Mouse (Mus musculus): Measurements from ENCODE around the gene Gm45140.

DNA sequence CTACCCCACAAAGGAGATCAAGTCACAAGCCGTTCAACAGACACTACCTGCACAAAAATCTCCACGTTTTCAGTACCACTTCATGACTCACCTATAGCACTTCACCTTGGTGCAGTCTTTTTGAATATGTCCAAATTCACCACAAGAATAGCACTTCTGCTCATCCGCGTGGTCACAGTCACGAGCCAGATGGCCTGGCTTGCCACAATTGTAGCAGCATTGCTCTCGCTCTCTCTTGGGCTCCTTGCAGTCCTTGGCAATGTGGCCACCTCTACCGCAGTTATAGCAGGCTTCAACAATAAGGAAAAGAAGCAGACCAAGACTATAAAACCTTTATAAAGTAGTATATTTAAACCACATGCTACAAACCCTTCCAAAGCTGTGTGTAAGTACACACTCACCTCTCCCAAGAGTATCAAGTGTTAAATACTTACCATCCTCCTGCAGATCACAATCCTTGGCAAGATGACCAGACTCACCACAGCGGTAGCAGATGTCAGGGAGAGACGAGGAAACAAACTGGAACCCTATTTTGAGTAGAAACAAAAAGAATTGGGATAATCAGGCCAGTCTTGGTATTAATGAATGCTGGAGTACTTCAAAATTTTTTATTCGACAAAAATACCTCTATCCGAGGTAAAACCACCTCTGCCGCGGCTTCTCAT is 9.6 kb upstream of the Gm45140 start:
- TF ChIP-seq SMC3 (IDR thresholded peaks at IDR 0.05; ENCODE audit: low read depth, low read length) (no peak), POLR2A (IDR thresholded peaks at IDR 0.05; ENCODE audit: control insufficient read depth in 1 of 2, insufficient read depth in 1 of 2, low read depth in 1 of 2, low read length in 2 of 2, poor library complexity in 1 of 2) (0 out of 4 replicates have a peak, but pooled peaks of 1 of the 2 experiments have one; percentile 24), CTCF (IDR thresholded peaks at IDR 0.05 in 2 of 3, conservative IDR thresholded peaks at IDR 0.05 in 1 of 3; ENCODE audit: control insufficient read depth in 1 of 3, insufficient read depth in 1 of 3, low read depth in 2 of 3, low read length in 3 of 3, poor library complexity in 1 of 3, severe bottlenecking in 1 of 3) (no peak), MYC (IDR thresholded peaks at IDR 0.05; ENCODE audit: low read depth, low read length) (no peak), RAD21 (IDR thresholded peaks at IDR 0.05; ENCODE audit: low read depth, low read length) (no peak), E2F4 (IDR thresholded peaks at IDR 0.05; ENCODE audit: borderline replicate concordance, low read depth, low read length) (no peak), SIN3A (IDR thresholded peaks at IDR 0.05; ENCODE audit: low read length) (no peak)
